In genomic region chr11:97698741-97699611, GRCm38 (mm10) we compare ENCODE assay signal across 8 mouse cellular contexts. TPM values are rescaled to one million over a fixed set of nuclear protein-coding genes. Genes with fewer than 3 reads are reported as not detected.
DNase-seq lines count a peak whose midpoint lies in the region; ATAC-seq and TF ChIP-seq lines count a peak whose summit lies in the region.

No protein-coding gene starts in this region.

- intact Hi-C loops in left cerebral cortex, postnatal 10 days (cut with DNase I): loop anchor here (5.0 kb wide), 2 partner anchors 37 to 207 kb away; partner anchors contain the start of gene Mllt6

- peak; percentile 42 to 89 for DNase-seq in left cerebral cortex, postnatal 10 days (ENCODE audit: extremely low spot score in 1 of 2, low spot score in 2 of 2)
- no peak for DNase-seq in left cerebral cortex, adult 11 months (ENCODE audit: low spot score)
- peak; percentile 83 for DNase-seq in cerebellum, adult 11-12 months
- DNase-seq in forebrain, postnatal 0 days: peak; percentile 66
- peak; percentile 55 for DNase-seq in hindbrain, embryonic 14.5 days (ENCODE audit: low spot score)
- DNase-seq in liver: peak; percentile 75
- peak; percentile 83 for DNase-seq in neural tube, embryonic 10.5 days (ENCODE audit: extremely low spot score, low spot score)
- DNase-seq in urinary bladder, postnatal 10 days (ENCODE audit: low spot score): peak; percentile 52

- H3K4me2 ChIP-seq in forebrain, postnatal 0 days (ENCODE audit: low read depth): peak overlapping the region; percentile 71
- H3K4me2 ChIP-seq in hindbrain, embryonic 14.5 days (replicated peaks): peak overlapping the region; percentile 86

- peaks cover 40% of the 10 kb centered on the region for H3K4me1 ChIP-seq in forebrain, postnatal 0 days (ENCODE audit: insufficient read depth)
- peaks cover 59% of the 10 kb centered on the region for H3K4me1 ChIP-seq in hindbrain, embryonic 14.5 days (replicated peaks; ENCODE audit: control insufficient read depth, insufficient read depth, low read length)

- no peaks in the 10 kb centered on the region for H3K27me3 ChIP-seq in forebrain, postnatal 0 days (ENCODE audit: insufficient read depth, low read length)
- no peaks in the 10 kb centered on the region for H3K27me3 ChIP-seq in hindbrain, embryonic 14.5 days (ENCODE audit: control insufficient read depth, insufficient read depth, low read length)

- peak overlapping the region; percentile 98 for H3K9ac ChIP-seq in forebrain, postnatal 0 days
- peak overlapping the region; percentile 93 for H3K9ac ChIP-seq in hindbrain, embryonic 14.5 days

- no peak for ATAC-seq in forebrain, postnatal 0 days
- no peak; the same call in 1 of the 2 replicates for ATAC-seq in hindbrain, embryonic 14.5 days (ENCODE audit: low FRiP score)

- peak overlapping the region; percentile 92 for H3K4me3 ChIP-seq in forebrain, postnatal 0 days (ENCODE audit: low read depth, low read length)
- peak overlapping the region; percentile 78 for H3K4me3 ChIP-seq in hindbrain, embryonic 14.5 days (replicated peaks; ENCODE audit: low read length)

- 1% methylated on average over 57 of the region's 63 CpGs for WGBS in forebrain, postnatal 0 days
- WGBS in hindbrain, embryonic 14.5 days: under 1% methylated on average over 56 of the region's 63 CpGs

- peak; percentile 64 for TF ChIP-seq CTCF in forebrain, postnatal 0 days (IDR thresholded peaks at IDR 0.05; ENCODE audit: low read depth)

- H3K36me3 ChIP-seq in forebrain, postnatal 0 days (ENCODE audit: insufficient read depth): no peaks in the 10 kb centered on the region
- no peaks in the 10 kb centered on the region for H3K36me3 ChIP-seq in hindbrain, embryonic 14.5 days (replicated peaks; ENCODE audit: control insufficient read depth, insufficient read depth)

- no peaks in the 10 kb centered on the region for H3K9me3 ChIP-seq in forebrain, postnatal 0 days (ENCODE audit: low read length)
- no peaks in the 10 kb centered on the region for H3K9me3 ChIP-seq in hindbrain, embryonic 14.5 days (ENCODE audit: control insufficient read depth, low read length)

- H3K27ac ChIP-seq in forebrain, postnatal 0 days (ENCODE audit: low read depth, low read length): peak overlapping the region; percentile 95
- H3K27ac ChIP-seq in hindbrain, embryonic 14.5 days: peak overlapping the region; percentile 98

RNA-seq across cellular contexts. Expression of gene Pcgf2, which starts 1.3 kb away (rescaled TPM):
- 10 to 100 TPM; 48.3 to 51.6 TPM for total RNA-seq in left cerebral cortex, postnatal 10 days (2021)
- 13.0 and 21.9 TPM in 2 replicates for total RNA-seq in forebrain, postnatal 0 days (2014; rRNA removed)
- polyA plus RNA-seq in forebrain, postnatal 0 days (2015; fragmentation: Nextera tagmentation; extraction: Ambion mirVana): 10.0 and 12.6 TPM in 2 replicates
- 22.0 and 23.4 TPM in 2 replicates for polyA plus RNA-seq in hindbrain, embryonic 14.5 days (2014; fragmentation: Nextera tagmentation; extraction: Ambion mirVana)

RNA-seq across cellular contexts. Expression of gene Psmb3, which starts 4.2 kb away (rescaled TPM):
- total RNA-seq in left cerebral cortex, postnatal 10 days (2021): 100 to 1,000 TPM; 153 to 159 TPM
- 322 and 350 TPM in 2 replicates for total RNA-seq in forebrain, postnatal 0 days (2014; rRNA removed)
- polyA plus RNA-seq in forebrain, postnatal 0 days (2015; fragmentation: Nextera tagmentation; extraction: Ambion mirVana): 499 and 621 TPM in 2 replicates
- polyA plus RNA-seq in hindbrain, embryonic 14.5 days (2014; fragmentation: Nextera tagmentation; extraction: Ambion mirVana): 436 and 489 TPM in 2 replicates

RNA-seq across cellular contexts. Expression of gene Cisd3, which starts 13.3 kb away (rescaled TPM):
- 10 to 100 TPM; 34.6 to 37.8 TPM for total RNA-seq in left cerebral cortex, postnatal 10 days (2021)
- total RNA-seq in forebrain, postnatal 0 days (2014; rRNA removed): 14.4 and 15.5 TPM in 2 replicates
- polyA plus RNA-seq in forebrain, postnatal 0 days (2015; fragmentation: Nextera tagmentation; extraction: Ambion mirVana): 27.2 and 27.8 TPM in 2 replicates
- 27.7 and 34.7 TPM in 2 replicates for polyA plus RNA-seq in hindbrain, embryonic 14.5 days (2014; fragmentation: Nextera tagmentation; extraction: Ambion mirVana)

RNA-seq across cellular contexts. Expression of gene Mllt6, which starts 35.8 kb away (rescaled TPM):
- total RNA-seq in left cerebral cortex, postnatal 10 days (2021): 10 to 100 TPM; 66.9 to 71.6 TPM
- total RNA-seq in forebrain, postnatal 0 days (2014; rRNA removed): 42.2 and 48.1 TPM in 2 replicates
- polyA plus RNA-seq in forebrain, postnatal 0 days (2015; fragmentation: Nextera tagmentation; extraction: Ambion mirVana): 1.7 TPM in 2 replicates
- polyA plus RNA-seq in hindbrain, embryonic 14.5 days (2014; fragmentation: Nextera tagmentation; extraction: Ambion mirVana): 5.0 TPM in 2 replicates

RNA-seq across cellular contexts. Expression of gene Pip4k2b, which starts 45.5 kb away (rescaled TPM):
- 100 to 1,000 TPM; 146 to 153 TPM for total RNA-seq in left cerebral cortex, postnatal 10 days (2021)
- total RNA-seq in forebrain, postnatal 0 days (2014; rRNA removed): 131 and 146 TPM in 2 replicates
- 4.2 and 4.6 TPM in 2 replicates for polyA plus RNA-seq in forebrain, postnatal 0 days (2015; fragmentation: Nextera tagmentation; extraction: Ambion mirVana)
- 5.2 and 5.9 TPM in 2 replicates for polyA plus RNA-seq in hindbrain, embryonic 14.5 days (2014; fragmentation: Nextera tagmentation; extraction: Ambion mirVana)
